Mouse (Mus musculus): Measurements from ENCODE around the gene 5330417C22Rik.

5330417C22Rik gene

DNA sequence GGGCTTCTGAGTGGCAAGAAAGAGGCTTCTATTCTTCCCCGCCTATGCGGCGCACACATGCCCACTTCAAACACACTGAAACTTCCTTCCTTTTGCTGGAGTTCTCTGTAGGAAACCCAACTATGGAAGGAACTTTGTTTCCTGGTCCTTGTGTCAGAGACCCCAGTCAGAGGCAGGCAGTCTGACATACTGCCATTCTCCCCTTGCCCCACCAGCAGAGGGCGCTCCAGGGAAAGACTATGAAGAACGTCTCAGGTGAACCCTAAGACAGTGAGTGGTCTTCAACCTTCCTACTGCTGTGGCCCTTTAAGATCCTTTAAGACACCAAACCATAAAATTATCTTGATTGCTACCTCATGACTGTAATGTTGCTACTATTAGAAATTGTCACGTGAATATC is 69.9 kb downstream of the 5330417C22Rik start:
- peak in 1 of 2 experiments; percentile 24 for DNase-seq (ENCODE audit: low spot score in 2 of 2)

DNA sequence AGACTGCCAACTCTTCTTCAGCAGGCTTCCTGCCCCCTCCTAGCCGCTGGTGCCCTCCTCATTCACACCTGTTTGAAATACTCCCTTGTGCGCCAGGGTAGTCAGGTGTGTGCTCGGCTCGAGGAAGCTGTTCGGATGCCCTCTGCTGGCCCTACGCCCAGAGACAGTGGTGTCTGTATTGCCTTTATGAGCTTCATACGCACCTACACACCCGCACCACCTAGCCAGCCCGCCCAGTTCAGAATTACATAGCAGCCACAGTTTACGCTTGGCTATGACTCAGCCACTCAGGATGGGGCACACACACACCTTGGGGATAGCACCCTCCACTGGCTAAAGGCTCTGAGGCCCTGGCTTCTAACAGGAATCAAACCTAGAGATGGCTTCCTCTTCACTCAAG is 77.5 kb downstream of the 5330417C22Rik start:
- no peak for DNase-seq (ENCODE audit: low spot score in 2 of 2)

DNA sequence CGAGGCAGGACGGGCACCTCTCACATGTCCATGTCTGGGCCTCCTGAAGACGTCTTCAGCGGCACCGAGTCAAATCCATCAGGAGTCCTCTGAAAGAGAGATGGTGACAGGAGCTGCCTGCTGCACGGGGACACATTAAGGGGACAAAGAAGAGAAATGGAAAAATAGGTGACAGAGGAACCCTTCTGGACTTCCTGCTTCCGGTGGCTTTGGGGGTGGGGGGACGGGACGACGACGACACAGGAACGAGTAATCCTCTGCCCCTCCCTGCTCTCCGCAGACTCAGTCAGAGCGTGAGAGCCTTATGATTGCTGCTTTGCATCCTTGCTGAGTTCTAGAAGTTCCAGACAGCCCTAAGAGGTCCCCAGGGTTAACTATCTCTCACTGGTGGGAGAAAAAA is 78.0 kb downstream of the 5330417C22Rik start:
- no peak for DNase-seq (ENCODE audit: low spot score in 2 of 2)

DNA sequence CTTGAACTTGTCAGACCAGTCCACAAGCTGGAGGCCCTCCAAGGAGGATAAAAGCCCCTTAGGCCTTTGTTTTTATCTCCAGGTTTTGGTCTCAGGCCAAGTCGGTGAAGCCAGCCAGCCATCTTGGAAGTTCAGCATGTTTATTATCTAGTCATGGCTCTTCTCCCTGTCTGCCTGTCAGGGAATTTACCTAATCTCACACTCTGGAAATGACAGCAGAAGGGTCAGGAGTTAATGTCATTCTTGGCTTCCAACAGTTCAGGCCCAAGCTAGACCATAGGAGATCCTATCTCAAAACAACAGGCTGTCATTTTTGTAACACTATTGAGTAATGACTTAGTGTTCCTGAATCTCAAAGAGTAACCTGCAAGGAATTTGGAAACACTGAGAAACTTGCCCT is 82.2 kb downstream of the 5330417C22Rik start:
- DNase-seq (ENCODE audit: low spot score in 2 of 2) = no peak

DNA sequence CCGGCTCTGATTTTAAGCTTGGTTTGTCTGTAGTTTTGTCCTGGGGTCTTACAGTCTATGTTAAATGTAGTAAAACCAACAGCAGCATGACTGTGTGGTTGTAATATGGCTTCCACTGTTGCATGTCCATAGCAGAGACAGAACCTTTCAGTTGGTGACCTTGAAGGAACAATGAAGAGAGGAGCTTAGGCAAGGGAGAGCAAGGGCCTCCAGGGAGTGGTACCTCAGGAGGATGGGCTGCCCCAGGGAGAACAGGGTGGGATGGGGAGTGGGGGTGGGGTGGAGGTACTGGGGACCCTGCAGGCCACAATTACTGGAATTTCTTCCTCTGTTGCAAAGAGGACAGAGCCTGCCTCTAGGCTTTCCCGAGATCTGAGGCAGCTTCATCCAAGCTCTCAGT is 84.4 kb downstream of the 5330417C22Rik start:
- DNase-seq (ENCODE audit: low spot score in 2 of 2) = no peak

DNA sequence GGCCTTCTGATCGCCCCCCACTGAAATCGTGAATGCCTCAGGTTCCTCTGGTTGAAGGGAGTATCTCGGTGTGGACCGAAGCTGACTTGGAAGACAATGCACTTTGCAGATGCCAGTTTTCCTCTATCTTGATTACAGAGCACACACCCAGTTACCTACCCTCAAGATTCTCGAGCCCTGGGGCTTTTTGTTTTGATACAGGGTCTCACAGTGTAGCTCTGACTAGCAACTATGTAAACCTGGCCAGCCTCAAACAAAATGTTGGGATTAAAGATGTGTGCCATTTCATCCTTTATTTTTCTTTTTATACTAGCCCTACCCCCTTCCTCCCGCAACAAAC is 91.0 kb downstream of the 5330417C22Rik start:
- DNase-seq (ENCODE audit: low spot score in 2 of 2) = no peak

DNA sequence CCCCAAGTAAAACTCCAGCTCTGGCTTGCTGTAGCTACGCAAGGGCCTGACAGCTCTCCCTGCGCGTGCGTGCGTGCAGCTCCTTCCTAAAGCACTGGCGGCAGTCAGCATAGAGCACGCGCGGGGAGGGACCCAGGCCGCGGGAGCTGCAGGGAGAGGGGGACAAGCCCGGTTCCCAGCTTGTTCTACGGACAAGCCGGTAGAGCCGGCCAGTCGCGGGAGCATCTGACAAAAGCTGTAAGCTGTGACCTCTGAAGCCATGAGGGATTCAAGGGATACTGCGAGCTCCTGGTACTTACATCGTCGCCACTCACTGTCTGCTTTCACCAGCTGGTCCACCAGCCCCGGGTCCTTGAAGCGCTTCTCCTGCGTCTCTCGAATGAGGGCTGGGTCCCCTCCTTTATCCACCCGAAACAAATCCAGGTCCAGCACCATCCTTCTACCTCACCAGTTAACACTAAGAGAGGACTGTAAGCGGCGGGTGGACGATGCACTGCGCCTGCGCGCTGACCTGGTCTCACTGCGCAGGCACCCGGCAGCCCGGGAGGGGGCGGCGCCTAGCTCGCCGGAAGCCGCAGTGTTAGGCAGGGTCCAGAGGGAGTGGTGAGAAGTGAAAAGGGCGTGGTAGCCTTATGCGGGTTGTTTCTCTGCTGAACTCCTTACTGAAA is 91.5 kb downstream of the 5330417C22Rik start, which contains the start of gene Sars:
Gene Sars, minus strand, starts transcription at position 512 of the 668 bp plus-strand sequence.
- peak; percentile 61 to 90 for DNase-seq (ENCODE audit: low spot score in 2 of 2)

DNA sequence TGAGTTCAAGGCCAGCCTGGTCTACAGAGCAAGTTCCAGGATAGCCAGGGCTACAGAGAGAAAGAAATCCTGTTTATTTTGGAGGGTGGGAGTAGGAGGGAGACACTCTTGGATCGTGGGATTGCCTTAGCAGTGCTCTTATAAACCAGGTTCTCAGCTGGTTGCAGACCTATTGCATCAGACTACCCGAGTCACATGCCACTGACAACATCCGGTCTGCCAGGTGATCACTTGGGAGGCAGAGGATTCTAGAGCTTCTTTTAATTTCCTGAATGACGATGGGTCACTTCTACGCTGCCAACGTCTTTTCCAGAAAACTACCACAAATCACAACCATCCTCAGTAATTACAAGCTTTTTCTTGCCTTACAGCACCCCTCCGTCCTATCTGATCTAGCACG is 92.3 kb downstream of the 5330417C22Rik start:
- peak in 1 of 2 experiments; percentile 47 for DNase-seq (ENCODE audit: low spot score in 2 of 2)

DNA sequence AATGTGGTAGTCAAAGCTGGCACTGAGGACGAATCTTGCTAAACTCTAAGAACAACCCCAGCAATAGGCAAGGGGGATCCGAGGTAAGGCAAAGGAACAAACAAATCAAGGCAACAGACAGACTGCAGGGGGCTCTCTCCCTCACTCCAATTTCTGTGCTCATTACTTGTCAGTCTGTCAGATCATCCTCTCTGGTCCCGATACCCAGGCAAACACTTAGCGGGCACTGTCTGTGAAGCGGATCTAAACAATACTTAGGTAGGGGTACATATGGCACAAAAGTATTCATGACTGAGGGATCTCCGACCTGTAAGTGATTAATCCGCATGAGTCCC is 100.0 kb downstream of the 5330417C22Rik start:
- DNase-seq (ENCODE audit: low spot score in 2 of 2) = no peak

DNA sequence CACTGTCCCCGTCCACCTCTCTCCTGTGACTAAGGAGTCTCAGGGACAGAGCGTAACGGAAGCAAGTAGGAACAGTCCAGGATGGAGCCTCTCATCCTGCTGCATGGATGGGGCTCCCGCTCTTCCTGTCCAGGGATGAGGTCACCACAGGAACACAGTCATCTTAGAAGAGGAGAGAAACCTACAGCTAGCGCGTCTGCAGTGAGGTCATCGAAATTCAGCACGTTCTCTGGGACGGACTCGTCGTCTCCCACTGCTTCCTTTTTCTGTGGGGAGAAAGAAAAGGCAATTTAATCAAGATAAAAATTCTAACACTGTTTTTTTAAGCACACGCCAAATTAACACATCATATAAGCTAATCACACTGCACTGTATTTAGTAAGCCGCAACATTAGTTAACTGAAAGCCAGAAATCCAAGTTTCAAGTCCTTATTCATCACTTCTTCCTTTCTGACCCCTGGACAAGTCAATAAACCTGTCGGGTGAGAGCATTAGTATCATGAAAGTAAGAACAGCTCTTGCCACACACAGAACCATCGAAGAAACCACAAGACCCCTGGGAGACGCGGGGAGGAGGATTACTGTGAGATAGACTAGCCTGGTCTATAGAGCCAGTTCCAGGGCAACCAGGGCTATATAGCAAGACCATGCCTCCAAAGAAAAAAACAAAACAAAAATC is 100.5 kb downstream of the 5330417C22Rik start:
- DNase-seq (ENCODE audit: low spot score in 2 of 2) = no peak

DNA sequence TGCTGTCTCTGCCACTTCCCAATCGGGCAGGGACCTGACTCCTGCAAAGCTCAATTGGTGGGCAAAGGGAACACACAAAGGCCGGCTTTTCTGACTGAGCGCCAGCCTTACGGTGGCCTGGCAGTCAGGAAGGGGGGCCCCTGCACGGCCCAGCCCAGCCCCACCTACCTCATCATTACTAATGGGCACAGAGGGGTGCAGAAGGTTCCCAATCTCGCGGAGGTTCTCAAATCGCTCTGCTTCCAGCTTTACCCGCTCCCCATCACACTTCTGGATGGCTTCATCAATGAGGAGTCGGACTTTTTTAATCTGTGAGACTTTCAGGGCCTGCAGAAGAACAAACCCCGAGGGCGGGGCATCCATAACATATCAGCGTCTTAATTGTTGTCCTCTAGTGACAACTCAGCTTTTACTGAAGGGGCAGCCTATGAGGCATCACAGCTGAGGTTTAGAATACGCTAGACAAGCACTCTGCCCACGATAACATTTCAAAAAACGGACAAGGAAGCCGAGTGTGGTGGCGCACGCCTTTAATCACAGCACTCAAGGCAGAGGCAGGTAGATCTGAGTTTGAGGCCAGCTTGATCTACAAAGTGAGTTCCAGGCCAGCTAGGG is 102.3 kb downstream of the 5330417C22Rik start:
- no peak for DNase-seq (ENCODE audit: low spot score in 2 of 2)

DNA sequence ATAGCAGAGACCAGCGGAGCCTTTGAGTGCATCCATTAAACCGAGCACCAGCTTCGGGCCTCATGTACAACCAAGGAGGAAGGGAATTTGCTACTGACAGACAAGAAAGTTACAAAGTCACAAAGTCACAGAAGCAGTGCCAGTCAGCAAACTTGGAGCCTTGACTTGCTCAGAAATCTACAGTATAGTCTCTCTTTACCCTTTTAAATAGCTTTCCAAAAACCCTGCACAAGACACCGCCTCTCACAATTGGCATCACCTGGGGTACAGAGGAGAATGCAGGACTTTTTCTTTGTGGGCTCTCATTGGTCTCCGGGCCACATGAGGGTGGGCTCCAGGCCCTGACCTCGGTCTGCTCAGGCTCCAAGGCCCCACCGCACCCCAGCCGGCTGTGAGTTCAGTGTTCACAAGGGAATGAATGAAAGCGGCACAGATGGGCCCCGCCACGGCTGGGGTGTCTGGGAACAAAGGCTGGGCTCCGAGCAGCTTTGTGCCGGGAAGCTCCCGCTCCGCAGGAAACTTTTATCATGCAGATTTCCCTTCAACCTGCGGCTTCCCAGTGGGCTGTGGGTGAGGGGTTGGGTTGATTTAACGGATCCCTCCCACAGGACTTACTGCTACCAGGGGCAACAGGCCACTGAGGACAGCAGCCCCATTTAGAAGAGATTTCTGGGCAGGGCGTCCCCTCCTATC is 103.0 kb downstream of the 5330417C22Rik start:
- DNase-seq (ENCODE audit: low spot score in 2 of 2) = no peak

DNA sequence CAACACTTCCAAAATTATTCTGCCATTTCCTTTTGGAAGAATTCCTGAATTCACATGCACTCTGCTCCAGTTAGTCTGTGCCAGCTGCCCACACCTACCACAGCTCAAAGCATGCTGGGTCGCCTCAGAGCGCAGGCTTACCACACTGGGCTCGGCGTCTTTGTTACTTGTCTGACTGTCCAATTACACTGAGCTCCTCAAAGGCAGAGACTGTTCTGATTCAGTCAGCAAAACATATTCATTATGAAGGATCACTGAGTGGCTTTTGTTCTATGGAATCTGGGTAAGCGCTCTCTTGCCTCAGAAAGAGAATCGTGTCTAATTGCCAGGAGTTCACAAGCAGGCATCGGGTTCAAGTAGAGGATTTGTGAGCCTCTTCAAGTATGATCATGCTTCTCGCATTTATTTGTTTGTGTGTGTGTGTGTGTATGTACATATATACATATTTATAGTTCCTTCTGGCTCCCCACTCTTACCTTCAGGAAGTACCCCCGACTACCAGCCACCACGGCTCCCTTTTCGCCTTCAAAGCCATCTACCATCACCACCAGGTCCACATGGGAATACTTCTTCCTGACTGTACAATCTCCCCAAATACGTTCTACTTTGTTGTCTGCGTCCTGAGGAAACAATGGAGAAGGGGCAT is 103.7 kb downstream of the 5330417C22Rik start:
- peak in 1 of 2 experiments; percentile 45 for DNase-seq (ENCODE audit: low spot score in 2 of 2)

DNA sequence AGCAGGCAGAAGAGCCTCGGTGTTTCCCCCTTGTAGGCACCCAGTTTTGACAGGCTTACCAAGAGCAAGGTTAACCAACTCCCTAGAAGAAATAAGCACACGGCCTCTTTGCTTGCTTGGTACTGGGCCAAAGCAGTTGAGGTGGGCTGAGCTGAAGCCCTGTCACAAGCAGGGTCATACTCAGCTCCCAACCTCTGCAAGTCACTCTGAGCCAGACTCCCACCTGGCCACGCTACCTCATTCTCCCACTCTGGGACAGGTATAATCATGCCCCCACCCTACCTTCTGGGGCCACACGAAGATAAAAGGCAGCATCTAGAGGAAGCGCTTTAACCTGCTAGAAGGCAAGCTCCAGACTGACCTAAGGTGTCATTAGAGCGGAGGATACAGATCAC is 110.7 kb downstream of the 5330417C22Rik start:
- no peak for DNase-seq (ENCODE audit: low spot score in 2 of 2)

DNA sequence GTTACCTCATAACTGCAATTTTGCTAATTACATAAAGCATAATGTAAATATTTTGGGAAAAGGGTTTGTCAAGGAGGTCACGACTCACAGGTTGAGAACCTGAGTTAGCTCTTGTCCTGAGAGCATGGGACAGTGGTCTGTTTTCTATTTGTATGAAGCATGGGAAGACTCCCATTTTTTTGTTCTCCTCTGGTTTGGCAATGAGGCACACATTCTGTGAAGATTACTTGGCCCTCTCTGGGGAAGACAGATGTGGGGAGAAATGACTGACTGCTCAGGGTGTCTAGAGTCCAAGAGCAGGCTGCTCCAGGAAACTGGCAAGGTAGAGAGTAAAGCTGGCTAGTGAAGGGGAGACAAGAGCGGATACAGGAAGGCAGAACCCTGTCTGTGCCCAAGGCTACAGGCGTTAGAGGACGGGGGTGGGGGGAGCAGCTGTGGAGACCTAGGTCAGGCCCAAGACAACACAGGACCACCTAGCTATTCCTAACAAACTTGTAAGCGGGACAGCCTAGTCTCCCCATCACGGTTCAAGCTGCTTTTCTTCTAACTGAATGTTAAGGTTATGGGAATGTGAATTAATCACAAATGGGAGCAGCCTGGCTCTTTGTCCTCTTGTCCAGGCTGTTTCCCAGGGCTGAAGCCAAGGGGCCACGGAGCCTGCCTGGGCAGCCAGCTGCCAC is 111.3 kb downstream of the 5330417C22Rik start:
- no peak for DNase-seq (ENCODE audit: low spot score in 2 of 2)

DNA sequence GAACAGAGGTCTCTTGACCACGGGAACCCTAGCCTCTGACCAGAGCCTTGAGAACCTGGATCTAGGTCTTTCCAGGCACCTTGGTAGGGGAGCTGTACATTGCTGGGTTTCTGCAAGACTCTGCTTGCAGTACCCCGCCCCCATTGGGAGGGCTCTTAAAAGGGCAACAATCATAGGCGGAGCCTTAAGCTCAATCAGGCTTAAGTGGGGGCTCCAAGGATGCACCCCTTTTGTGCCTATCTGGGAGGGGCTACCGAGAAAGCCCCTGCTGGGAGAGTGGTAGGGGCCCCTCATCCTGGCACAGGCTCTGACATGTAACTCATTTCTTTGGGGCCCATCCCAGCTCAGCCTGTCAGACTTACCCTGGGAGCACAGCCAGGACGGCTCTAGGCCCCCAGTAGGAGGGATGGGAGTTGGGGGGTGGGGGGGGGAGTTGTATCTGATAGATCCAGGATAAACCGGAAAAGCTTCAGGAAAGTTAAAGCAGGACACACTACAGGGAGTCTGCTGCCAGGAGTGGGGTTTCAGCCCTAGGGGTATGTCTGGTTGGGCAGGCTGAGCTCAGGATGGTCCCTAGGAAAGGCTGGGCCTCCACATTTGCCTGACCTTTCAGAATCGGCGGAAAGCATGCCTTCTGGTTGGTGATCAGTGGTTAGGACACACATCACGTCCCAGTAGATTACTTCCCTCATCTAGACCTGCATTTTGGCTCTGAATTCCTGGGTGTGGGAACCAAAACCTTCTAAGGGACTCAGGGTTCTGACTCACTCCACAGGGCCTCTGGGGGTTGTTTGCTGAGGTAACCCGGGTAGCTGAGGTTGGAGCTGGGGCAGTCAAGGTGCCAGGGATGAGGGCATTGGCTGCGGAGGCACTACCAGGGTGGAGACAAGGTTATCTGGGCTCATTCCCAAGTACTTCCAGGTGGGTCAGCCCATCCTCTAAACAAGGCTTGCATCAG is 112.2 kb downstream of the 5330417C22Rik start:
- peak in 1 of 2 experiments; percentile 62 for DNase-seq (ENCODE audit: low spot score in 2 of 2)

DNA sequence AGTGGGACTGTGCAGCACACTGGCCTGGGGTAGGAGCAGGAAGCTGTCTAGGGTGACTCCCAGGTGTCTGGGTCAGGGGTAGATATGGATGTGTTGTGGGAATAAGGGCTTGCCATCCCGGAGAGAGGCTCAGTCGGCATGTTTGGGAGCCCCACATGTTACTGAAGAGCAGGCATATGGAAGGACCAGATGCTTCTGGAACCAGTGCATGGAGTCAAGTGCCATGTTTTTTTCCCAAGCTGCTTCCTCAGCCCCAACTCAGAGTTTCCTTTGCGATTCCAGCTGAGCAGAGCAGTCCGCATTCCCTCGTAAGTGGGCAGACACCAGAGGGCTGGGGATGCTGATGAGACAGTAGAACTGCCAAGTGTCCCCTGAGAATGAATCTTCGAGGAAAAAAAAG is 113.3 kb downstream of the 5330417C22Rik start:
- DNase-seq (ENCODE audit: low spot score in 2 of 2) = peak in 1 of 2 experiments; percentile 51

DNA sequence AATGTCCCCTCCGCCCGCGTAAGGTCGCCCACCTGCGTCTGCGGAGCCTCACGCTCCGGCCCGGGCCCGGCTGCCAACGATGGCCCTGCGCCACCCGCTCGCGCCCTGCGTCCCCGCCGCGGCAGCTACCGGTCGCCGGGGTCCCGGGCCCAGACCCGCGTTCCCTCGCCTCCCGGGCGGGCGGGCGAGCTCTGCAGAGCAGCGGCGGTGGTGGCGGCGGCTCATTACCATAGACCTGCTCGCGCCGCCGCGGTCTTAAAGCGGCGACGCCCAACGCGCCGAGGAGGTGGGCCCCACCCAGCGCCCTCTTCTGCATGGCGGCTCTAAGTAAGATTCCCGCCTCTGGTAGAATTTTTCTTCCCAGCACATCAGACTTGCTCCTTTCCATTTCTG is 120.5 kb downstream of the 5330417C22Rik start:
- peak in 1 of 2 experiments; percentile 80 for DNase-seq (ENCODE audit: low spot score in 2 of 2)

DNA sequence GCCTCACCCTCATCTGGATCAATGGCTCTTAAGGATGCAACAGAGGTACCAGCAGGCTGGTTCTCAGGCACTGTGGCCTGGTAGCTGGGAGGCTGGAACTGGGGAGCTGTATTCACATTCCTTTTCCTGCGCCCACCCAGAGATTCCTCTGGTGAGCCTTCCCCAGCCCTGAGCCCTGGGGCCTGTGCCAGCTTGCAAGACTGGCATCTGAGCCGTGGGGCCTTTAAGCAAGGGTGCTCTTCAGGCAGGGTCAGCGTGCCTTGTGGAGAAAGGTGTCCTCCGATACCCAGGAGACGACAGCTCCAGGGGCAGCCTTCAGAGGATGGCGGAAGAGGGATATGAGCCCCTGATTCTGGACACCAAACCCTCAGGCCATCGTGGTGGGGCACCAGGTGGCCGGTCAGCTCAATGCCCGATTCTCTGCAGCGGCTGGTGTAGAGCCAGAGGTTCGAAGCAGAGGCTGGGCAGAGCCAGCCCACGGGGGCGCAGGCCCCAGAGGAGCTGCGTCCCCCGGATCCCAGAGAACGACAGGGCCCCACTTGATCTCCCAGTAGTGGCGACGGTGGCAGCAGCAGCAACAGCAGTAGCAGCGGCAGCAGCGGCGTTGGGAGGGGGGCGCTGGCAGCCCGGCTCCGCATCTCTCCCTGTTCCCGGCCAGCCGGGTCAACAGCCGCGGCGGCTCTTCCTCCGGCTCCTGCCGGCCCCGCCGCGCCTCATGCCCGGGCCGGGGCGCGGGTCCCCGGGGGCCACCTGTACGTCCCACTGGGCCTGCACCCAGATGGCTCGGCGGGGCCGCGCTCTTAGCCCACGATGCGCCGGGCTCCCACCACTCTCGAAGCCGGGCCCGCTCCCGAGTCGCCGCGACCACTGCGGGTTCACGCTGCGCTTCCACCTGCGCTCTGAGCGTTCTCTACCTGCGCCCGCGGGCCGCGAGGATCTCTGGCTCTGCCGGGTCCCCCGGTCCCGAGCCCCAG is 121.2 kb downstream of the 5330417C22Rik start, which contains the start of gene Celsr2:
Gene Celsr2, minus strand, starts transcription at position 696 of the 974 bp plus-strand sequence.
- DNase-seq (ENCODE audit: low spot score in 2 of 2) = no peak
